Mouse (Mus musculus): ENCODE results near the gene Cpa5.

DNA sequence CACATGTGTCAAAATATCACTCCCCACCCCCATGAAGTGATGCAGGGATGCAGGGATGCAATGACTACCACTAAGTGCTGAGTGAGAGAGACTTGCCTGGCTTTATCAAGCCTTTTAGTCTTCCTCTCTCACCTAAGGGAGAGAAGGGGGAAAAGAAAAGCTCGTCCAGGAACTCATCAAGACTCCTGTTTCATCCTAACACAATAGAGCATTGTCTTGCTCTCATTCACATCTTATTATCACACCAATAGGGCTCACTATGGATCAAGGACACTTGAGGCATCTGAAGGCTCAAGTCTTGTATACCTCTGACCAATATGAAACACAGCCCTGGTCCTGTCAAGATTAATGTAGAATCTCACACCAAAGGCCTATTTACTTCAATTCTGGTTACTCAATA is 9.8 kb upstream of the Cpa5 start:
- TF ChIP-seq CTCF (IDR thresholded peaks at IDR 0.05; ENCODE audit: insufficient read depth, low read depth, low read length) (no peak), POLR2A (IDR thresholded peaks at IDR 0.05; ENCODE audit: insufficient read depth, low read depth, low read length) (no peak)

All from olfactory bulb, adult 2 months (tissue).